Mouse (Mus musculus) layer of hippocampus, adult 18-20 months (tissue): ENCODE results near the gene C1ql4. TPM values are rescaled to one million over a fixed set of nuclear protein-coding genes. Genes with fewer than 3 reads are reported as not detected.
"Not testable (repeated sequence)": the region's sequence is repeated elsewhere in the genome, so short reads cannot be mapped to it uniquely, and the experiment has no call there.

Source experiments
- DNase-seq, 2 experiments: peaks; one replicate each; pipeline ENCODE4 v3.0.0; 2022; ENCODE audit warnings: low spot score in 2 of 2
- total RNA-seq, 2 experiments: library from RNA; stranded (reverse); gene quantifications; 2 replicates each; pipeline ENCODE4 v1.2.3; 2021

C1ql4 gene
- total RNA-seq, 2 experiments from 2014 or later: not detected

GRCm38 (mm10) chr15:99076011-99076410 lies 11.6 kb downstream of the C1ql4 start:
- not testable (repeated sequence) for DNase-seq

- DNase-seq: peak; percentile 95 to 99
These were observed 12.8 kb downstream of the C1ql4 start for GRCm38 (mm10) chr15:99074600-99075333.

- DNase-seq: no peak
These were observed 13.5 kb downstream of the C1ql4 start, which contains the start of gene Troap for GRCm38 (mm10) chr15:99074019-99074599. TSS of gene Troap (plus strand) at chr15:99074575.

GRCm38 (mm10) chr15:99071988-99072387 lies 15.6 kb downstream of the C1ql4 start:
- no peak for DNase-seq

GRCm38 (mm10) chr15:99065557-99066165 lies 22.0 kb downstream of the C1ql4 start:
- no peak for DNase-seq

GRCm38 (mm10) chr15:99056332-99056731 lies 31.3 kb downstream of the C1ql4 start:
- no peak for DNase-seq

- no peak for DNase-seq
These were observed 32.1 kb downstream of the C1ql4 start for GRCm38 (mm10) chr15:99055511-99055961.

- no peak for DNase-seq
These were observed 32.6 kb downstream of the C1ql4 start, which contains the start of gene Prph for GRCm38 (mm10) chr15:99055040-99055439. TSS of gene Prph (plus strand) at chr15:99055174.

GRCm38 (mm10) chr15:99053373-99053772 lies 34.2 kb downstream of the C1ql4 start:
- DNase-seq: no peak

GRCm38 (mm10) chr15:99049473-99050253 lies 38.0 kb downstream of the C1ql4 start:
- DNase-seq: peak; percentile 16 to 76

- not testable (repeated sequence) for DNase-seq
These were observed 41.9 kb downstream of the C1ql4 start for GRCm38 (mm10) chr15:99045734-99046133.

- no peak for DNase-seq
These were observed 42.8 kb downstream of the C1ql4 start for GRCm38 (mm10) chr15:99044854-99045253.

- DNase-seq: no peak
These were observed 45.3 kb downstream of the C1ql4 start for GRCm38 (mm10) chr15:99042334-99042733.

- DNase-seq: no peak
These were observed 46.4 kb downstream of the C1ql4 start for GRCm38 (mm10) chr15:99040920-99041856.

- DNase-seq: no peak
These were observed 47.4 kb downstream of the C1ql4 start for GRCm38 (mm10) chr15:99039996-99040919.

GRCm38 (mm10) chr15:99039306-99039705 lies 48.3 kb downstream of the C1ql4 start:
- DNase-seq: no peak

- DNase-seq: no peak
These were observed 48.8 kb downstream of the C1ql4 start for GRCm38 (mm10) chr15:99038797-99039196.

GRCm38 (mm10) chr15:99038025-99038424 lies 49.6 kb downstream of the C1ql4 start:
- no peak for DNase-seq

GRCm38 (mm10) chr15:99036249-99036905 lies 51.2 kb downstream of the C1ql4 start:
- DNase-seq: no peak
